Mouse (Mus musculus) kidney, adult 11 months (tissue): ENCODE measurements at regions not wholly inside any gene's neighbourhood (a gene's known extent, or its start where the extent isn't known, plus 50 kb on each side); places are given as distances from the start of the nearest gene placed in this dataset.
"Not testable (repeated sequence)": the region's sequence is repeated elsewhere in the genome, so short reads cannot be mapped to it uniquely, and the experiment has no call there.

Experiments
- DNase-seq: peaks from one replicate; pipeline ENCODE4 v3.0.0; 2022

DNA sequence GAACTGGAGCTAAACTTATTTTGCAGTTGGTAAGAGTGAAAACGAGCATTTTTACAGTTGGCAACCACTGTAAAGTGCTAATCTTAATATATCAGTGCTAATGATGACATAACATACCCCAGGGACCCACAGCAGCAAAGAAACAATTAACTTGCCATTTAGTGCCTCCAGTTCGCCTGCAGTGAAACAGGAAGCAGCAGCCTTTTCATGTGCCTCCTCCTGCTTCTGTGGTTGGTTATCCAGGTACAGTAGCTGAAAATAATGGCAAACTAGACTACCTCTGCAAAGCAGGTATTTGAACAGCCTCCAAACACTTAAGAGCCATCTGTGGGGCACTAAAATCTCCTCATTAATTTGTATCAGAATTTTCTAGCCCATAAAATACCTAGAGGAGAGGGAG lies 584.8 kb upstream of the Pfkp start:
- DNase-seq = no peak

DNA sequence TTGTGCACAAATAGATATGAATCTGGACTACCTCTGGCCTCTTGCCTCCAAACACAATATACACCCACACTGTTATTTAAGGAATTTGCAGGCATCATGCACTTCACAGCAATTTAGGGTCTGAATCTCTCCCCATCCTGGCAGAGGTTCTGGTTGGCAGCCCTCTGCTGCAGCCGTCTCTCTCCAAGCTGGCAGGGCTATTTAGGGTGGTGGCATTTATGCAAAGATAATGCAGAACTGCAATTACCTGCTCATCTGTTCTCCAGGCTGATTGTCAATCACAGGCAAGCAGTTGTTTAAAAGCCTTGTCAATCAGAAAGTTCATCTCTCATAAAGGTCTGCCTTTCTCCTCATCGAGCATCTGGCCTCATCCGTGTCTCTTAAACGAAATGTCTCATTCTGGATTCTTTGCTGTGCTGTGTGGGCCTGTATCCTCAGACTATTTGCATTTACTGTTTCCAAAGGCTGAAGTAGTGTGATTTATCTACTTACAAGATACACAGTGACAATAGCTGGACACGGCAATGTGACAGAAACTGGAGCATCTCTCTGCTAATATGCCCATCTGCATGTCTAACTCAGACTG lies 558.1 kb upstream of the Pfkp start:
- no peak for DNase-seq

DNA sequence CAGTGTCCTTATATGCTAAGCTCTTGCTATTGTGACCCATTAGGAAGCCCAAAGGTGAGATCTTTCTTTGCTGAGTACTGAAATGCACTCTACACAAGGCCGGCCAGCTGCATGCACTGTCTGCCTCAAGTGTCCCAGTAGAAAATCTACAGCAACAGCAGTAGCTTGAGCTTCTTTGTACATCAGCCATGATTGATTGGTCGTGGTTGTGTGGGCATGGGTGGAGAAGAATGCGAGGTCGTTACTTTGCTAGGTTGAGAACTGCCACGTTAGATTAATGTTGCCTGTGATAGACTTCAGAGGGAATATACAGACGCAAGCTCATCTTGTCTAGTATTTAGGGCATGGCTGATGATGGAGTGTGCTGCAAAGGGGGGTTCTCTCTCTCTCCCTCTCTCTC lies 547.4 kb upstream of the Pfkp start:
- no peak for DNase-seq

DNA sequence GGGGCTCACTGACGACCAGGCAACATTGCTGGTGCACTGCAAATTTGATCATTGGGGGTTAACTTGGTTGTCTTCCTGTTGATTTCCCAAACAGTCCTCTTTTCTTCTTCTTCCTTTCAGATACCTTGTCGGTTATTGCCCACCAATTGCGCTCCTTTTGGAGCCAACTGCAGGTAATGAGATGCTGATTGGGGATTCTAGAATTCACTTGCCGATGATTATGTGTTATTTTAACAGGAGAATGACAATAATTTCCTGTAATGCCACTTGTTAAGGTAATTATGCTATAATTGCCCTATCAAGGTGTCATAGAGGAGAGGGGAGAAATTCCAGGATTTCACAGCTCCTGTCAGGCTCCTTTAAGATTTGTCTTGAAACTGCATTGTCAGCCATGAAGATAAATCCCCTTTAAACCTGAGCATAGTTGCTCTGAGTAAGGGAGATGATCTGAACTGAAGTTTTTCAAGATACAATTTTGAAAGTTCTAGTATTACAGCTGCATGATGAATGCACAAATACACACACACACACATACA lies 533.7 kb upstream of the Pfkp start:
- DNase-seq = no peak

DNA sequence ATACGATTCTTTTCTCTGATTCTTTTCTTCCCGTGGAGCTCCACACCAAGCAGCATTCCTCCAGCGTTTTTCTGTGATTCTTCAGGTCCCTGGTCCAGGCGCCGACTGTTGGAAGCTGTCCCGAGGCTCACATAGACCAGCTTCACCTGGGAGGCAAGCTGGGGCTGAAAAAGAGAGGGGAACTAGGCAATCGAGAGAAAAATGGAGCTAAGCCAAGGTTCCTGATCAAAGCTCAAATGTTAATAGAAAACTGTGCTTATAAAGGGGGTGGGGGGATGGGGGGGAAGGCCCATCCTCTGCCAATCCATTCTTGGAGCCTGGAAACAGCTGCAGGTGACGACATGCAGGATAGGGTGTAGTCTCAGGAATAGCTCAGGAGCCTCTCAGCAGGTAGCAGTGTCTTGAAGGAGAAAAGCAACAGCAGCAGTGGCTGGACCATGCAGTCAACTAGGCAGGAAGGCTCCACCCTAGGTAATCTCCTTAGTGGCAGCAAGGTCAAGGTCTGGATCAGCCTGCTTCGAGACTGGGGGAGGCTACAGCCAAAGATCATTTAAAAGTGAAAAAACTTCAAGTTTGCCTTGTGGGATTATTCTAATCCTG lies 527.1 kb upstream of the Pfkp start:
- peak; percentile 4 for DNase-seq

DNA sequence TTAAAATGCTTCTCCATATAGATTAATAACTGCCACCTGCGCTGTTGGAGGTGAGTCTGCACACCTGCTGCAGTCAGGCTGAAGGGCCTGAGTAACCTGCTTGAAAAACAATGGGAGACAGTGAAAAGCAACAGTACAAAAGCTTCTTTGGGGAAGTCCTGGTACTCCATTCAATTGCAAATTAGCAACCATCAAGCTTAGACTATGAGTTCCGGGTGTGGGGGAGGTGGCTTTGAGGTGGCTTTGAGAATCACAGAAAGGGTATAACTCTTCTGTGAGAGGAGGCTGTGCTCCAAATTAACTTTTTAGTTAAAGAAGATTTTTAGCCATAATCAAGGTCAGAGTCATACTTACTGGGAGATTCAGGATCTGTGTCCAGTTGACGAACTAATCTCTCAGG lies 521.5 kb upstream of the Pfkp start:
- DNase-seq = not testable (repeated sequence)

DNA sequence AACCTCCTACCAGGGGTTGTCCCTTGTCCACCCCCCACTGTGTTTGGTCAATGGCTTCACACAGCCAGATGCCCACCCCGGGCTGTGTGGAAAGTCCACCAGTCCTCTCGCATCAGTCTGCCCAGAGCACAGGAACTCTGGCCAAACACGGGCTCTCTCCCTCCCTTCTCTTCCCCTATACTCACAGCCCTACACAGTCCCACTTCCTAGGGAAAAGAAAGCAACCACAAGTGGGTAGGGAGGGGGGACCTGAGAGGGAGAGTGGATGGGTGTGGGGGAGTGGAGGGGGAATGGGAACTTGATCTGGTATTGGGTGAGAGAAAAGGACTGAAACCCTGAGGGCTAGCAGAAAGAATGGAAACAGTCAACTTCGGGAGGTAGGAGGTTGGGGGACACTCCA lies 497.8 kb upstream of the Pfkp start:
- DNase-seq = no peak

DNA sequence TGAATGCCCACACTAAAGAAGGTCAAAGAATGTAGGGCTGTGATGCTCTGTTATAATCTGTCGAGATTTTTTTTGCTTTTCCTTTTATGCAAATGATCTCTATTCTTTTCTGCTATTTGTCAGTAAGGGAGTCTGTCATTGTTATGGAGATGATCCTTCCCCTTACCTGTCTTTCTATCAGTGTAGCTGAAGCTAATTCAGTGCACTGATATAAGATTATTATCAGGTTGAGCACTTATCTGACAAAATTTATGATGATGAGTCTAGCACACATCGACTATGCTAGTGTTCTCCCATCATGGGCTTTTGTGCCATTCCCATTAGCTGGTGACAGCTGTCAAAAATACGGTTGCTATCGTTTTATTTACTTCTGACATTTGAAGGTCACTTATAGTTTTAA lies 462.0 kb upstream of the Pfkp start:
- no peak for DNase-seq

DNA sequence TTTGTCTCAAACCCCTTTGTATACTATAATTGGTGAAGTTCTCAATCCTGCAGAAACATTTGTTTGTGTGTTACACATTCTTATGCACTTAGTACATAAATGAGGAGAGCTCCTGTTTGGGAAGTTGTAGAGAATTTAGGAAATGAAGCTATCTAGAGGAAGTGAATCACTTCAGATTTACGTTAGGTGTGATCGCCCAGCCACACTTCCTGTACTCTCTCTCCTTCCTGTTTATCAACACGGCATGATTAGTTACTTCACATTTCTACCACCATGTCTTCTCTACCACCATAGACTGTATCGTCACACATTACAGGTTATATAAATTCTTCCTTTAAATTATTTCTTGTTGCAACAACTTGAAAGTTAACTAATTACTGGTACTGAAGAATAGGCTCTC lies 454.7 kb upstream of the Pfkp start:
- no peak for DNase-seq

DNA sequence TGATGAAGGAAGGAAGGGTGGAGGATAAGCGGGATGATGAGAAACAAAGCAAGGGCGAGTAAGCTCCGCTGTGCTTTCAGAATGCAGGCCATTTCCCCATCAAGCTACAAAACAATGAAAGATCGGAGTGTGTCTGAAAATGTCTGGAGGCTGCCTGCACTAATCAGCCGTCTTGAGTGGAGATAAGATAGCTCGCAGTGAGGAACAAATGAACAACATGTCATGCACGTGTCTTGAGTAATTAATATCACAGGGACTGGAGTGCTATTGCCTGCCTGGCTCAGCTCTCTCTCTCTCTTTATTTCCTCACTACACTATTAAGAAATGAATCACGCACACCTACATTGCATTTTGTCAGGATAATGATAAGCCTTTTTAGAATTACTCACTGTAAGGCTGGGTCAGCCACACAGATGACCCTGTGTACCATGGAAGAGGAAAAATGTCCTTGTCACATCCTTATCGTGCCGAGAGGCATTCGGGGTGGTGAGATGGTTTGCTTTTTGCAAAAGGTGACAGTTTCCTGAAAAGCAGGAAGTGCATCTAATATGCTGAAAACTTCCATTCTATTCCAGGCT lies 444.6 kb upstream of the Pfkp start:
- no peak for DNase-seq

DNA sequence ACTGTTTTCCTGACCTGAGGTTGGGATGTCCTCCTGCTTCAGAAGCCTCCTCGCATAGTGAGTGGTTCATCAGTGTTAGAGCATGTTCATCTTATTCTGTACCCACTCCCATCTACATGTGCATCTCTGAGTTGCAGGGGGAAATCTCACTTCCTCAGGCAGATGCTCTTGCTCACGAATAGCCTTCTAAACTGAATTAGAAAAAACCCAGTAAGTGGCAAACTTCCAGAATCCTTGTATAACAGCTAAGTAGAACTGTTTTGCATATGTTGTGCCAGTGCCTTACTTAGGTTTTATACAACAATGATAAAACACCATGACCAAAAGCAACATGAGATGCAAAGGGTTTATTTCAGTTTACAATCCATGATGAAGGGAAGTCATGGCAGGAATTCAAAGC lies 442.3 kb upstream of the Pfkp start:
- DNase-seq = no peak

DNA sequence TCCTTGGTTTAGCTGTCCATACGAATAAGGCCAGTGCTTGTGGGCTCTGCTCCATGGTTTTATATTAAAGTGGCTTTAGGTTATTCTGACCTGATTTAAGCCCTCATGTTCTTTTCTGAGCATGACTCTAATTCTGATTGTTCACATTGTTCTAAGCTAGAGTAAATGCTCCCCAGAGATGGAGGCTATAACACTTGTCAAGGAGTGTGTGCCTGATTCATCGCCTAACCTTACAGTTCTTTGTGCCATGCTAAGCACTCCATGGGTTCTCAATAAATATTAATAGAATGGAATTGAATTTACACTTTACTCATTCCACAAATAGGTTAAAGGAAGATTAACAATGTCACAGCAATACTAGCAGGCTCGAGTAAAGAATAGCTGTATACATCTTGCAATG lies 417.6 kb upstream of the Pfkp start:
- no peak for DNase-seq

DNA sequence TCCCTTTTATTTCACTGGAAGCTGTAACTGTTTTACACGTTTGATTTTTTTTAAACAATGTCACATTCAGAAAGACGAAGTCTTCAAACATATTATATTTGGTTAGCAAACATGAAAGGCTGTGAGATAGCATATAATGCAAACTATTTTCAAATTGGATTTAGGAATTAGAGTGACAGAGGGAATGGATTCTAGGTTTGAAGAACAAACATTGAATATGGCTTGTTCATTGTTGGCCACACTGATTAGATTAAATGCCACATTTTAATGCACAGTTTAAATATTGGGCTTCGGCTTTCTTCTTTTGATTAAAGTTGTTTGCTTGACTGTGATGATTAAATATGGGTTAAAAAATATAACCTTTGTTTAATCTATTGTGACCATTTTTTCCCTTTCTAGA lies 415.1 kb upstream of the Pfkp start:
- DNase-seq = no peak

DNA sequence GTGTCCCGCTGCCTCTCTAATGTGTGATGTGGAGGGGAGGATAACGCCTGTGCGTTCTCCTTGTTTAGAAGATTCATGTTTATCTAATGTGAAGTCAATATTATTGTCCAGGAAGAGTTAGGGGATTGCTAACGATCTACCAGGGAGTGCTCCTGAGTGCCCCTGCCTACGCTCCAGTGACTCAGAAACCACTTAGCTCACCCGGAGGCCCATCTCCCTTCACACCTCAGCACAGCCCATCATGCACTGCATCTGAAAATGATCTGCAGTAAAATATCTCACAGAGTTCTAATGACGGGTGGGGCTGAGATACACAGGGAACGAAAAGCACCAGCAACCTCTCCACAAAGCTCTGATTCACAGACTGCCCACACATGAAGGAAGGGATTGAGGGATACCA lies 409.0 kb upstream of the Pfkp start:
- no peak for DNase-seq
